Mouse (Mus musculus) myocyte (in vitro differentiated cells): ENCODE data around the gene Plxna2. TPM values are rescaled to one million over a fixed set of nuclear protein-coding genes. Genes with fewer than 3 reads are reported as not detected.

Experiments used
- H3K27me3 ChIP-seq: one replicate; pipeline ENCODE4 v1.6.1; 2011; ENCODE audit not compliant: control insufficient read depth, insufficient read depth, insufficient read length
- H3K36me3 ChIP-seq: one replicate; pipeline ENCODE4 v1.6.1; 2011; ENCODE audit not compliant: control insufficient read depth, insufficient read depth
- H3K4me2 ChIP-seq: one replicate; pipeline ENCODE4 v1.6.1; 2011; ENCODE audit warnings: low read depth, control low read depth
- H3K4me3 ChIP-seq: one replicate; pipeline ENCODE4 v1.5.1; 2011; ENCODE audit warnings: mild to moderate bottlenecking, control low read depth, moderate library complexity
- H3K79me2 ChIP-seq: one replicate; pipeline ENCODE4 v1.6.1; 2011; ENCODE audit not compliant: control insufficient read depth, insufficient read depth
- H3ac ChIP-seq: one replicate; pipeline ENCODE4 v1.6.1; 2011; ENCODE audit not compliant: control insufficient read depth, insufficient read length
- CEBPB ChIP-seq: IDR thresholded peaks from 2 replicates; pipeline ENCODE4 v1.6.1; 2011; ENCODE audit warnings: mild to moderate bottlenecking, moderate library complexity; ENCODE audit not compliant: poor library complexity, insufficient read depth, severe bottlenecking
- E2F4 ChIP-seq: IDR thresholded peaks from one replicate; pipeline ENCODE4 v1.6.1; 2011; ENCODE audit warnings: mild to moderate bottlenecking, control low read depth, moderate library complexity; ENCODE audit not compliant: insufficient read depth
- MAX ChIP-seq: IDR thresholded peaks from one replicate; pipeline ENCODE4 v1.6.1; 2011; ENCODE audit warnings: low read depth, mild to moderate bottlenecking, control low read depth
- MYOD1 ChIP-seq, 3 experiments: IDR thresholded peaks; one replicate each; pipeline ENCODE4 v1.6.1; 2011; ENCODE audit warnings: control low read depth in 2 of 3, low read depth in 2 of 3, mild to moderate bottlenecking in 2 of 3, moderate library complexity in 1 of 3; ENCODE audit not compliant: insufficient read length in 2 of 3, control insufficient read depth in 1 of 3
- MYOG ChIP-seq, 3 experiments: IDR thresholded peaks; one replicate each; pipeline ENCODE4 v1.6.1; 2011; ENCODE audit warnings: control low read depth in 2 of 3, low read depth in 2 of 3, mild to moderate bottlenecking in 2 of 3; ENCODE audit not compliant: insufficient read length in 2 of 3, control insufficient read depth in 1 of 3, insufficient read depth in 1 of 3
- POLR2A ChIP-seq: IDR thresholded peaks from one replicate; pipeline ENCODE4 v1.6.1; 2011; ENCODE audit warnings: low read depth, mild to moderate bottlenecking, control low read depth, moderate library complexity; ENCODE audit not compliant: insufficient read length
- POLR2AphosphoS2 ChIP-seq: IDR thresholded peaks from one replicate; pipeline ENCODE4 v1.6.1; 2011; ENCODE audit warnings: low read depth, control low read depth; ENCODE audit not compliant: insufficient read length
- REST ChIP-seq: IDR thresholded peaks from one replicate; pipeline ENCODE4 v1.6.1; 2011; ENCODE audit warnings: mild to moderate bottlenecking, control low read depth, moderate library complexity; ENCODE audit not compliant: insufficient read depth, insufficient read length
- SRF ChIP-seq: IDR thresholded peaks from one replicate; pipeline ENCODE4 v1.6.1; 2011; ENCODE audit warnings: low read depth; ENCODE audit not compliant: control insufficient read depth, insufficient read length
- TCF12 ChIP-seq: IDR thresholded peaks from one replicate; pipeline ENCODE4 v1.6.1; 2011; ENCODE audit warnings: mild to moderate bottlenecking, control low read depth; ENCODE audit not compliant: poor library complexity, insufficient read depth, severe bottlenecking
- TCF3 ChIP-seq: IDR thresholded peaks from one replicate; pipeline ENCODE4 v1.6.1; 2011; ENCODE audit warnings: low read depth, control low read depth; ENCODE audit not compliant: insufficient read length
- USF1 ChIP-seq: IDR thresholded peaks from one replicate; pipeline ENCODE4 v1.6.1; 2011; ENCODE audit warnings: low read depth, mild to moderate bottlenecking, control low read depth, moderate library complexity
- polyA plus RNA-seq: library from polyadenylated mRNA; unstranded; fragments of >200 nt; fragmentation: generic; extraction: Trizol; gene quantifications from one replicate; pipeline ENCODE4 v1.2.1, GENCODE M21; 2012; ENCODE audit warnings: missing spikeins

Gene Plxna2
- polyA plus RNA-seq, 1 experiment: 3.6 TPM

DNA sequence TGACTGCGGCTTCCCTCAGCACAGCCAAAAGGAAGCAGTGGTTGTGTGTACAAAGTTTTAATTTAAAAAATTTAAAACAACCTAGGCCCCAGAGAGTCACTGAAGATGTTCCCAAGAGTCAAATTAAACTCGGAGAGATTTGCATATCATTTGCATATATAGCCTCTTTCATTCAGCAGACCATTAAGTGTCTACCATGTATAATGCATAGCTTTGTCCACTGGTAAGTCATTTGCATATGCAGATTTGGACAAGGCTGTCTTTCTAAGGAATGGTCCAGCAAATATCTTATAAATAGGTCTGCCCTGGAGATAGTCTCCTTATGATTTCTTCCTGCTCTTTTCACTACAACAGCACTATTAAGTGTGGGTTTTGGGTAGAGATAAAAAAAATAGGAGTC, 103.2 kb downstream of the Plxna2 start:
- TF ChIP-seq POLR2AphosphoS2 (no peak), USF1 (no peak), CEBPB (no peak), E2F4 (no peak), MAX (no peak), REST (no peak), TCF12 (no peak), SRF (no peak), MYOG (IDR thresholded peaks at IDR 0.05; ENCODE audit: control insufficient read depth in 1 of 3, insufficient read depth in 1 of 3, insufficient read length in 2 of 3, low read depth in 2 of 3) (no peak), MYOD1 (IDR thresholded peaks at IDR 0.05; ENCODE audit: control insufficient read depth in 1 of 3, insufficient read length in 2 of 3, low read depth in 2 of 3) (no peak), TCF3 (no peak), POLR2A (no peak)
- Histone ChIP-seq H3K4me3 (no peak overlapping the region), H3K79me2 (no peaks in the 10 kb centered on the region), H3K36me3 (no peaks in the 10 kb centered on the region), H3K4me2 (no peak overlapping the region), H3ac (no peak overlapping the region), H3K27me3 (no peaks in the 10 kb centered on the region)

DNA sequence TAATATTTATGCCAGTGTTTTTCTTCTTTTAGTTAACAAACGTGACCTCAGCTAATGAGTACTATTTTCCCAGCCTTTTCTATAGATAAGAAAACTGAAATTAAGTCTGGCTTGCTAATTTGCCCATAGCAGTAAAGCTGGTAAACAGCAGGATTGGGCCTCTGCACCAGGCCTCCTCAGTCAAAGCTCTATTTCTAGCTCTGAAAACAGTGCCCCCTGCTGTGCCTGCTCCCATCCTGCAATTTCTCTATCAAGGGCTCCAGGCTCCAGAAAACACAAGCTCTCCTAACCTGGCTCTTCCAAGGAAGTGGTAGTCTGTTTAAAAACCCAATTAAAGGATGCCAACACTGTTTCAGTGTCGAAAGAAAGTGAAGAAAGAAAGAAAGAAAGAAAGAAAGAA, 104.3 kb downstream of the Plxna2 start:
- H3K4me3 ChIP-seq: no peak overlapping the region
- H3ac ChIP-seq: no peak overlapping the region
- TF ChIP-seq SRF (no peak), MYOG (IDR thresholded peaks at IDR 0.05; ENCODE audit: control insufficient read depth in 1 of 3, insufficient read depth in 1 of 3, insufficient read length in 2 of 3, low read depth in 2 of 3) (no peak), POLR2A (no peak), CEBPB (no peak), E2F4 (no peak), USF1 (no peak), MAX (no peak), TCF3 (no peak), MYOD1 (IDR thresholded peaks at IDR 0.05; ENCODE audit: control insufficient read depth in 1 of 3, insufficient read length in 2 of 3, low read depth in 2 of 3) (no peak), REST (no peak), POLR2AphosphoS2 (no peak), TCF12 (no peak)
- no peaks in the 10 kb centered on the region for H3K79me2 ChIP-seq
- H3K27me3 ChIP-seq: no peaks in the 10 kb centered on the region
- H3K36me3 ChIP-seq: no peaks in the 10 kb centered on the region
- no peak overlapping the region for H3K4me2 ChIP-seq

DNA sequence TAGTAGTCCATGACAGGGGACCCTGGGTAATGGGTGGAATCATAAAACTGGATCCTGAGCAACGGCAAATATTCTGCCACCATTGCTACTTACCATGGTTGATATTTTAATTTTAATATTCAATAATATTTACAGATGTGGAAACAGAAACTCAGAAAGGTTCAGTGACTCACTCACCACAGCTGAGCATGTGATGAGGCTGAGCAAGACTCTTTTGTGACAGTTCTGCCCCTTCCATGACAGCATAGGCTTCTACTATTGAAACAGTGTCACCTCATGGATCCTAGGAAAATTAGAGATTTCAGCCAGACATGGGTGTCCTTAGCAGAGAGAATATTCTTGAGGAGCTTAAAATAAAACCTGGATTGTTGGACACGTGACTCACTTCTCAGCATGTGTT, 116.8 kb downstream of the Plxna2 start:
- Histone ChIP-seq H3K36me3 (no peaks in the 10 kb centered on the region), H3K4me2 (no peak overlapping the region), H3ac (no peak overlapping the region), H3K79me2 (no peaks in the 10 kb centered on the region), H3K27me3 (no peaks in the 10 kb centered on the region), H3K4me3 (no peak overlapping the region)
- TF ChIP-seq POLR2A (no peak), USF1 (peak; percentile 35), MYOG (IDR thresholded peaks at IDR 0.05; ENCODE audit: control insufficient read depth in 1 of 3, insufficient read depth in 1 of 3, insufficient read length in 2 of 3, low read depth in 2 of 3) (no peak), TCF12 (no peak)

DNA sequence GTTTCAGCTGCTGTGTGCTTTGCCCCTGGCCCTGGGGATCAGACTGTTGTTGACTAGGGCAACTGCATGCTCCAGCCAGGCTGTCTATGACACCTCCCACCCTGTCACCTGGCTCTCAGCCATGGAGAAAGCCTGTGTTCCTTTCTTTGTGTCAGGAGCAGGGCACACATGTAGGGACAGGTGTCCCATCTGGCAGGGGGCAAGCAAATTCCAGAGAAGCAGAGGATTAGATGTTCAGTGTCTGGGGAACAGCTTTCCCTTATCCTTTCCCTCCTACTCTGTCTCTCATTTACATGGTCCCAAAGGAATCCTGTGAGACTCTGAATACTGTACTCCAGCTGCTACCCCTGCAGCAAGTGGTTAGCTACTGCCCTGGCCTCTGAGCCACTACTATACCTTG, 121.9 kb downstream of the Plxna2 start:
- H3ac ChIP-seq: no peak overlapping the region
- no peak overlapping the region for H3K4me2 ChIP-seq
- H3K36me3 ChIP-seq: no peaks in the 10 kb centered on the region
- no peaks in the 10 kb centered on the region for H3K79me2 ChIP-seq
- no peaks in the 10 kb centered on the region for H3K27me3 ChIP-seq
- H3K4me3 ChIP-seq: no peak overlapping the region
- TF ChIP-seq TCF3 (no peak), TCF12 (peak; percentile 29), USF1 (no peak), CEBPB (no peak), REST (no peak), MAX (no peak), MYOG (IDR thresholded peaks at IDR 0.05; ENCODE audit: control insufficient read depth in 1 of 3, insufficient read depth in 1 of 3, insufficient read length in 2 of 3, low read depth in 2 of 3) (peak in 2 of 3 experiments; percentile 8 to 72), MYOD1 (IDR thresholded peaks at IDR 0.05; ENCODE audit: control insufficient read depth in 1 of 3, insufficient read length in 2 of 3, low read depth in 2 of 3) (peak in 2 of 3 experiments; percentile 80 to 84), SRF (no peak), POLR2A (no peak), POLR2AphosphoS2 (no peak), E2F4 (no peak)

DNA sequence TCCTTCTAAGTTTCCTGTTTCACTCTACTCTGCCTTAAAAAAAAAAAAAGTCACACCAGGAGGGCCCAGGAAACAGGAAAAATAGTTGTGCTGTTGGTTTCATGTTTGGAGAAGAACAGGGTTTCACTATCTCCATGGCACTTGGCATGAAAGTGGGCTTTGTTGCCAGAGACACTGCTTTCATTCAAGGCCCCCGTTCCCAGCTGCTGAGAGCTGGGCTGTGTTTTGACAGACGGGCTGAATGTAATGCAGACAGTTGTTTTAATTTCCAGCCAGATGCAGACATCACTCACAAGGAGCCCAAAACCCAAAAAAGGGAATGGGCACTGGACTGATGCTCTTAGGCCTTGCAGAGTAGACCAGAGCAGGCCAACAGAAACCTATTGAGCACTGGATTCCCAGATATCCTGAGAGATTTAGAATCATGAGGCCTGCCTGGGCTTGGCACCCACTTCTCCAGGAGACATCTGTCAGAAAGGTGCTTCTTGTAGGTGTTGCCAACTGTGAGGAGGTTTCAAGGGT, 124.9 kb downstream of the Plxna2 start:
- Histone ChIP-seq H3ac (no peak overlapping the region), H3K27me3 (no peaks in the 10 kb centered on the region), H3K4me2 (no peak overlapping the region)

More for the DNA sequence above, 124.9 kb downstream of the Plxna2 start:
- Histone ChIP-seq H3K36me3 (no peaks in the 10 kb centered on the region), H3K79me2 (no peaks in the 10 kb centered on the region), H3K4me3 (no peak overlapping the region)
- TF ChIP-seq SRF (peak; percentile 87), TCF3 (no peak), MYOD1 (IDR thresholded peaks at IDR 0.05; ENCODE audit: control insufficient read depth in 1 of 3, insufficient read length in 2 of 3, low read depth in 2 of 3) (peak in 1 of 3 experiments; percentile 61), POLR2A (no peak), E2F4 (no peak), TCF12 (no peak)
